Mouse (Mus musculus) heart, embryonic 10.5 days (tissue): ENCODE data around the gene Lhfpl2. TPM values are rescaled to one million over a fixed set of nuclear protein-coding genes. Genes with fewer than 3 reads are reported as not detected.
A peak's percentile ranks its signal among the peaks of the same experiment; 100 is the strongest.

Experiments
- DNase-seq: peaks from one replicate; pipeline ENCODE4 v3.0.0-alpha.2; 2017; ENCODE audit warnings: low spot score
- H3K27ac ChIP-seq: fragments of 300-500 bp; sonication (generic); 2 replicates; pipeline ENCODE4 v1.5.1; 2016; ENCODE audit warnings: mild to moderate bottlenecking
- H3K27me3 ChIP-seq: fragments of 300-500 bp; sonication (generic); 2 replicates; pipeline ENCODE4 v1.6.1; 2016; ENCODE audit warnings: mild to moderate bottlenecking; ENCODE audit not compliant: poor library complexity, insufficient read depth, severe bottlenecking
- H3K36me3 ChIP-seq: fragments of 300-500 bp; sonication (generic); 2 replicates; pipeline ENCODE4 v1.6.1; 2016; ENCODE audit warnings: mild to moderate bottlenecking, moderate library complexity
- H3K4me1 ChIP-seq: fragments of 300-500 bp; sonication (generic); 2 replicates; pipeline ENCODE4 v1.6.1; 2016; ENCODE audit warnings: mild to moderate bottlenecking
- H3K4me3 ChIP-seq: fragments of 300-500 bp; sonication (generic); 2 replicates; pipeline ENCODE4 v1.5.1; 2016; ENCODE audit warnings: mild to moderate bottlenecking, moderate library complexity
- H3K9me3 ChIP-seq: fragments of 300-500 bp; sonication (generic); 2 replicates; pipeline ENCODE4 v1.6.1; 2016; ENCODE audit warnings: mild to moderate bottlenecking, moderate library complexity
- WGBS: fragments of 180-500 bp; shearing (Covaris S2); methylation state at CpG from one replicate; pipeline ENCODE4 v1.1.7; 2016; 5-methylcytosine and 5-hydroxymethylcytosine counted together
- polyA plus RNA-seq: library from polyadenylated mRNA; unstranded; fragments of >200 nt; fragmentation: Nextera tagmentation; extraction: Ambion mirVana; gene quantifications from 2 replicates; pipeline ENCODE4 v1.2.1, GENCODE M21; 2016

The Lhfpl2 gene
- polyA plus RNA-seq, 1 experiment from 2014 or later = 33.6 TPM

GRCm38 (mm10) chr13:94140446-94140845 is 82.8 kb downstream of the Lhfpl2 start:
- Histone ChIP-seq H3K27ac (no peak overlapping the region), H3K4me1 (peaks cover 69% of the 10 kb centered on the region), H3K4me3 (no peak overlapping the region), H3K9me3 (no peaks in the 10 kb centered on the region), H3K27me3 (no peaks in the 10 kb centered on the region; the same call in 1 of the 2 replicates), H3K36me3 (no peaks in the 10 kb centered on the region)
- DNase-seq = no peak
- WGBS = 65% methylated on average over 4 of the region's 4 CpGs

GRCm38 (mm10) chr13:94143063-94143652 is 85.6 kb downstream of the Lhfpl2 start:
- H3K27me3 ChIP-seq = no peaks in the 10 kb centered on the region; the same call in none of the 2 replicates
- H3K4me3 ChIP-seq = 0 out of 2 replicates have a peak overlapping the region, but pooled peaks have one; percentile 24
- H3K36me3 ChIP-seq = no peaks in the 10 kb centered on the region
- H3K9me3 ChIP-seq = no peaks in the 10 kb centered on the region
- 8% methylated on average over 12 of the region's 12 CpGs for WGBS
- H3K27ac ChIP-seq = peak overlapping the region; percentile 69
- peaks cover 57% of the 10 kb centered on the region for H3K4me1 ChIP-seq
- no peak for DNase-seq

GRCm38 (mm10) chr13:94144451-94144850 is 86.9 kb downstream of the Lhfpl2 start:
- no peak for DNase-seq
- Histone ChIP-seq H3K27ac (no peak overlapping the region), H3K36me3 (no peaks in the 10 kb centered on the region), H3K4me1 (peaks cover 61% of the 10 kb centered on the region), H3K9me3 (no peaks in the 10 kb centered on the region), H3K27me3 (no peaks in the 10 kb centered on the region; the same call in none of the 2 replicates), H3K4me3 (no peak overlapping the region)
- WGBS = 57% methylated on average over 8 of the region's 8 CpGs

- WGBS = 55% methylated on average over 4 of the region's 4 CpGs
- no peak overlapping the region for H3K27ac ChIP-seq
- H3K27me3 ChIP-seq = no peaks in the 10 kb centered on the region; the same call in 1 of the 2 replicates
- no peak overlapping the region for H3K4me3 ChIP-seq
- H3K36me3 ChIP-seq = no peaks in the 10 kb centered on the region
- peaks cover 54% of the 10 kb centered on the region for H3K4me1 ChIP-seq
- no peaks in the 10 kb centered on the region for H3K9me3 ChIP-seq
- DNase-seq = no peak
Measured at GRCm38 (mm10) chr13:94147257-94147656, 89.7 kb downstream of the Lhfpl2 start.

- H3K36me3 ChIP-seq = no peaks in the 10 kb centered on the region
- no peak for DNase-seq
- no peaks in the 10 kb centered on the region; the same call in 1 of the 2 replicates for H3K27me3 ChIP-seq
- H3K4me1 ChIP-seq = peaks cover 36% of the 10 kb centered on the region
- H3K4me3 ChIP-seq = no peak overlapping the region
- H3K27ac ChIP-seq = no peak overlapping the region
- no peaks in the 10 kb centered on the region for H3K9me3 ChIP-seq
- 68% methylated on average over 5 of the region's 5 CpGs for WGBS
Measured at GRCm38 (mm10) chr13:94149006-94149405, 91.4 kb downstream of the Lhfpl2 start.

GRCm38 (mm10) chr13:94149781-94150180 is 92.2 kb downstream of the Lhfpl2 start:
- WGBS = 83% methylated on average over 8 of the region's 8 CpGs
- H3K4me1 ChIP-seq = peaks cover 30% of the 10 kb centered on the region
- H3K4me3 ChIP-seq = no peak overlapping the region
- H3K9me3 ChIP-seq = no peaks in the 10 kb centered on the region
- H3K36me3 ChIP-seq = no peaks in the 10 kb centered on the region
- no peaks in the 10 kb centered on the region; the same call in 1 of the 2 replicates for H3K27me3 ChIP-seq
- no peak overlapping the region for H3K27ac ChIP-seq
- no peak for DNase-seq

- Histone ChIP-seq H3K36me3 (no peaks in the 10 kb centered on the region), H3K4me3 (no peak overlapping the region), H3K27me3 (no peaks in the 10 kb centered on the region), H3K27ac (no peak overlapping the region), H3K4me1 (peaks cover 42% of the 10 kb centered on the region), H3K9me3 (no peaks in the 10 kb centered on the region)
- 81% methylated on average over 4 of the region's 4 CpGs for WGBS
- no peak for DNase-seq
Measured at GRCm38 (mm10) chr13:94151308-94151707, 93.7 kb downstream of the Lhfpl2 start.

GRCm38 (mm10) chr13:94152836-94153235 is 95.2 kb downstream of the Lhfpl2 start:
- Histone ChIP-seq H3K9me3 (no peaks in the 10 kb centered on the region), H3K27me3 (no peaks in the 10 kb centered on the region), H3K4me1 (peaks cover 43% of the 10 kb centered on the region), H3K27ac (no peak overlapping the region), H3K36me3 (no peaks in the 10 kb centered on the region), H3K4me3 (no peak overlapping the region)
- no peak for DNase-seq
- WGBS = 91% methylated on average over 10 of the region's 10 CpGs

GRCm38 (mm10) chr13:94153658-94154057 is 96.1 kb downstream of the Lhfpl2 start:
- H3K27ac ChIP-seq = no peak overlapping the region
- peaks cover 42% of the 10 kb centered on the region for H3K4me1 ChIP-seq
- no peak overlapping the region for H3K4me3 ChIP-seq
- no peaks in the 10 kb centered on the region for H3K9me3 ChIP-seq
- H3K36me3 ChIP-seq = no peaks in the 10 kb centered on the region
- 78% methylated on average over 6 of the region's 6 CpGs for WGBS
- H3K27me3 ChIP-seq = no peaks in the 10 kb centered on the region
- no peak for DNase-seq

GRCm38 (mm10) chr13:94154512-94155296 is 97.1 kb downstream of the Lhfpl2 start:
- no peak overlapping the region for H3K27ac ChIP-seq
- no peak overlapping the region for H3K4me3 ChIP-seq
- WGBS = 84% methylated on average over 15 of the region's 15 CpGs
- no peaks in the 10 kb centered on the region for H3K9me3 ChIP-seq
- H3K36me3 ChIP-seq = no peaks in the 10 kb centered on the region
- H3K4me1 ChIP-seq = peaks cover 44% of the 10 kb centered on the region
- no peak for DNase-seq
- no peaks in the 10 kb centered on the region for H3K27me3 ChIP-seq

- Histone ChIP-seq H3K4me1 (peaks cover 35% of the 10 kb centered on the region), H3K36me3 (no peaks in the 10 kb centered on the region), H3K27ac (no peak overlapping the region), H3K9me3 (no peaks in the 10 kb centered on the region), H3K27me3 (no peaks in the 10 kb centered on the region), H3K4me3 (no peak overlapping the region)
- no peak for DNase-seq
- WGBS = 48% methylated on average over 9 of the region's 9 CpGs
Measured at GRCm38 (mm10) chr13:94155657-94156429, 98.2 kb downstream of the Lhfpl2 start.

GRCm38 (mm10) chr13:94158864-94159477 is 101.4 kb downstream of the Lhfpl2 start:
- peaks cover 28% of the 10 kb centered on the region for H3K4me1 ChIP-seq
- no peaks in the 10 kb centered on the region for H3K27me3 ChIP-seq
- H3K27ac ChIP-seq = peak overlapping the region; percentile 81
- WGBS = 33% methylated on average over 6 of the region's 6 CpGs
- no peaks in the 10 kb centered on the region for H3K9me3 ChIP-seq
- H3K36me3 ChIP-seq = no peaks in the 10 kb centered on the region
- DNase-seq = no peak
- H3K4me3 ChIP-seq = no peak overlapping the region
